In the genomic region with DNA sequence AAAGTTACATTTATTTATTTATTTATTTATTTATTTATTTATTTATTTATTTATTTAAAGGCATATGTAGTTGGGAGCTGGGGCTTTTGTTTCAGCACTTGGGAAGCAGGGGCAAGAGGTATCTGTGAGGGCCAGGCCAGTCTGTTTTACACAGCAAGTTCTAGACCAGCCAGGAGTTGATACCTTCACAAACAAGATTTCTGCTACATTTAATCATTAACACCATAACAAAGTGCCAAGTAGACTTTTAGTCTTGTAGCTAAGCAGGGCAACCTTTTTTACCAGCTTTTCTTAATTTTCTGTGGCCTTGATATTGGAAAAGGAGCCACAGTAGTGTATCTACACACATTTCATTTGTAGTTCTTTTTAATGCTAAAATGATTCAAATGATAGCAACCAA, we compare ENCODE assay signal across 16 mouse cellular contexts.
"Had no signal": no experiment of that assay in that cellular context is flagged by ENCODE, and none has a peak within 500 bp of the region (broad histone marks: within the 10 kb centered on the region; RNA-seq: fewer than 3 reads in every experiment).

No protein-coding gene starts in this region.

- H3K27me3 ChIP-seq: lung, embryonic 15.5 days; megakaryocyte, embryonic 14.5 days; midbrain, embryonic 13.5 days; midbrain, embryonic 15.5 days; neural tube, embryonic 12.5 days; stomach, embryonic 15.5 days had no signal

- H3K4me3 ChIP-seq: lung, embryonic 15.5 days; midbrain, embryonic 13.5 days; midbrain, embryonic 15.5 days; neural tube, embryonic 12.5 days; stomach, embryonic 15.5 days had no signal

- DNase-seq: lung, adult 2 months; lung, postnatal 14 days; right cerebral cortex, postnatal 14 days; thymus, adult 2 months; thymus, postnatal 25 days; thymus, postnatal 4 days had no signal

- ATAC-seq: lung, postnatal 0 days; midbrain, embryonic 13.5 days; midbrain, embryonic 15.5 days had no signal

- H3K9me3 ChIP-seq: lung, embryonic 15.5 days; megakaryocyte, embryonic 14.5 days; midbrain, embryonic 13.5 days; midbrain, embryonic 15.5 days; neural tube, embryonic 12.5 days; stomach, embryonic 15.5 days had no signal

- H3K36me3 ChIP-seq: lung, embryonic 15.5 days; midbrain, embryonic 13.5 days; midbrain, embryonic 15.5 days; neural tube, embryonic 12.5 days; stomach, embryonic 15.5 days had no signal

- H3K27ac ChIP-seq: lung, embryonic 15.5 days; macrophage; midbrain, embryonic 13.5 days; midbrain, embryonic 15.5 days; neural tube, embryonic 12.5 days; stomach, postnatal 0 days had no signal

- H3K4me2 ChIP-seq: lung, embryonic 15.5 days; midbrain, embryonic 11.5 days; midbrain, embryonic 13.5 days; midbrain, embryonic 15.5 days; neural tube, embryonic 12.5 days; stomach, embryonic 15.5 days had no signal

- H3K9ac ChIP-seq: lung, embryonic 15.5 days; midbrain, embryonic 13.5 days; midbrain, embryonic 15.5 days; neural tube, embryonic 12.5 days; stomach, embryonic 15.5 days had no signal

- H3K4me1 ChIP-seq: stomach, embryonic 15.5 days had no signal
